Mouse (Mus musculus) spleen, adult 2 months (tissue): ENCODE results near the gene Nuak2. TPM values are rescaled to one million over a fixed set of nuclear protein-coding genes. Genes with fewer than 3 reads are reported as not detected.

Experiments used
- DNase-seq, 2 experiments: peaks; one replicate each; pipeline versions ENCODE4 v3.0.0 to v3.0.0-alpha.2; 2012 to 2021; ENCODE audit warnings: low spot score in 2 of 2, low read depth in 1 of 2
- H3K27ac ChIP-seq: fragments of 200-500 bp; 2 replicates; pipeline ENCODE4 v1.5.1; 2012; ENCODE audit warnings: low read length, inconsistent platforms; ENCODE audit not compliant: insufficient read depth
- H3K27me3 ChIP-seq: fragments of 200-500 bp; 2 replicates; pipeline ENCODE4 v1.6.1; 2012; ENCODE audit warnings: mild to moderate bottlenecking, moderate library complexity, low read length, inconsistent platforms; ENCODE audit not compliant: control insufficient read depth, insufficient read depth
- H3K36me3 ChIP-seq: fragments of 200-500 bp; 2 replicates; pipeline ENCODE4 v1.6.1; 2012; ENCODE audit warnings: mild to moderate bottlenecking, low read length, inconsistent platforms; ENCODE audit not compliant: control insufficient read depth, insufficient read depth
- H3K4me1 ChIP-seq: fragments of 200-500 bp; 2 replicates; pipeline ENCODE4 v1.6.1; 2011; ENCODE audit warnings: inconsistent platforms; ENCODE audit not compliant: control insufficient read depth, insufficient read depth, insufficient read length
- H3K4me3 ChIP-seq: fragments of 200-500 bp; 2 replicates; pipeline ENCODE4 v1.5.1; 2011; ENCODE audit warnings: mild to moderate bottlenecking, inconsistent platforms; ENCODE audit not compliant: insufficient read depth, insufficient read length; ENCODE audit errors: extremely low read depth
- CTCF ChIP-seq: fragments of 200-500 bp; IDR thresholded peaks from 2 replicates; pipeline ENCODE4 v1.5.1; 2011; ENCODE audit warnings: mild to moderate bottlenecking, inconsistent platforms; ENCODE audit not compliant: insufficient read depth, insufficient read length, insufficient replicate concordance; ENCODE audit errors: extremely low read depth
- POLR2A ChIP-seq: fragments of 200-500 bp; IDR thresholded peaks from 2 replicates; pipeline ENCODE4 v1.6.1; 2011; ENCODE audit warnings: low read depth, low read length, inconsistent platforms
- WGBS: fragments of 180-500 bp; shearing (Covaris S2); methylation state at CpG from one replicate; pipeline ENCODE4 v1.1.7; 2018; 5-methylcytosine and 5-hydroxymethylcytosine counted together
- polyA plus RNA-seq: library from polyadenylated mRNA; depleted of rRNA; stranded (reverse); fragments of >200 nt; gene quantifications from 2 replicates; pipeline ENCODE4 v1.2.3, GENCODE M21; 2012

The Nuak2 gene
- polyA plus RNA-seq, 1 experiment: 17.4 TPM

DNA sequence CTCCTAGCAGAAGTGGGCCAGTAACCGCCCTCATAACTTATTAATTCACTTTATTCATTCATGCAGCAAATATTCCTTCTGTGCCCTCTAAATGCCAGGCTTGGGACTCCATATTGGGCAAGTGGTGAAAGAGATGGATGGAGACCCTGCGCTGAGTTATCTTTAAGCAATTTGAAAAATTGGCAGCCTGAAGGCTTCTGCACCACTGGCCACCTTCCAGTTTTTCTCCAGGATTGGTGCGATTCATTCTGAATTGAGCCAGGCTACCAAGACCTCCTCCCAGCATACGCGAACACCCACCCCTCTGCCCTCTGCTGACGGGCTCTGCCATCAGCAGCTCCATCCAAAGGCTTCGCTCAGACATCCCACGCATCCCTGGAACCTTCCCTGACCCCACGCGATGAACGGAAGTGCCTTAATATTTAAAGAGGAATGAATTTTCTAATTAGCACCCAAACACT lies 27.9 kb upstream of the Nuak2 start:
- H3K27ac ChIP-seq: no peak overlapping the region
- peaks cover 14% of the 10 kb centered on the region; the same call in 1 of the 2 replicates for H3K4me1 ChIP-seq
- TF ChIP-seq POLR2A: no peak
- TF ChIP-seq CTCF: no peak
- 75% methylated on average over 11 of the region's 11 CpGs for WGBS
- DNase-seq: no peak
- no peak overlapping the region for H3K4me3 ChIP-seq
- no peaks in the 10 kb centered on the region for H3K27me3 ChIP-seq
- H3K36me3 ChIP-seq: no peaks in the 10 kb centered on the region

DNA sequence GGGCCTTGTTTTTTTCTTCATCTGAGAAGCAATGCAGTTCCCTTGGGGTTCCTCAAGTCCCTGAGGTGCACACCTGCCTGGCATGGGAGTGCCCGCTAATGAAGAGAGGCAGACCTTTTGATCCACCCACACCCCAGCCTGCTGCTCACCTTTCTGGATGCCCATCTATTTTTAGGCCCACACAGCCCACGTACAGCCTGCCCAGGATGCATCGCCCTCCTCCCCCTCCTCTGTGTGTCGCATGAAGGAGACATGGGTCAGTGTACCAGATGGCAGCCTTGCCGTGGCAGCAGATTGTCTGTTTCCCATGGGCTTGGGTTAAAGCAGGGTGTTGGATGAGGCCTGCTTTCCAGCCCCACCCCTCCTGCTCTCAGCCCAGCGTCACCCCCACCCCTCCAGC lies 26.0 kb upstream of the Nuak2 start:
- Histone ChIP-seq H3K4me3 (no peak overlapping the region), H3K27me3 (no peaks in the 10 kb centered on the region), H3K27ac (no peak overlapping the region), H3K36me3 (no peaks in the 10 kb centered on the region), H3K4me1 (peaks cover 14% of the 10 kb centered on the region; the same call in 1 of the 2 replicates)
- TF ChIP-seq POLR2A (no peak), CTCF (no peak)
- peak in 1 of 2 experiments; percentile 39 for DNase-seq
- WGBS: 50% methylated on average over 6 of the region's 6 CpGs

DNA sequence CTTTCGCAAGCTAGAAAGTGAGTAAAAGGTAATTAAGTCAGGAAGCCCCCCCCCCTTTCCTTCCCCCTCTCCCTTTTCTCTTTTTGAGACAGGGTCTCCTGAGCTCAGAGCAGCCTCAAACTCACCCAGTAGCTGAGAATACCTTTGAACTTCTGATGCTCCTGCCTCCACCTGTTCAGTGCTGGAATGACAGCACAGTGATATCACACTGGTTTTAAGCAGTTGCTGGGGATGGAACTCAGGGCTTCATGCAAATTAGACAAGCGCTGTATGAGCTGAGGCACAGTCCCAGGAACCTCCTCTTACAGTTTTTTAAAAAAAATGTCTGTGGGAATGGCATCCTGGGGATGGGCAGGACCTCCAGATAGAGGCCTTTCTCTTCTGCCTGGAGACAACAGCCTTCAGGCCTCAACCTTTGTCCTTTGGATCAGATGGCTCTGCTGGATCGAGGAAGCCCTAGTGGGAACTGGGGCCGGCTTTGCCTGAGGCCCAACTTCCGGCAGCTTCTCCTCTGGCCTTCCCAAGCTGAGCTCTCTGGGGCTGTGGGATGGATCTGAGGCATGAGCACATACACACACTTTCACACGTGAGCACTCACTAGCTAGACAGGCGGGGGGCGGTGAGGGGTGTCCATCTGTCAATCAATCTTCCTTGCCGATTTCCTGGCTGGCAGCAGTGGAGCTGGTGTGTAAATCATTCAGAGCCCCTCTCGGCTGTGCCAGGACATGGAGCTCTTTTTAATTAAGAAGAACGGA lies 24.8 kb upstream of the Nuak2 start:
- Histone ChIP-seq H3K27ac (no peak overlapping the region), H3K4me1 (peaks cover 14% of the 10 kb centered on the region; the same call in 1 of the 2 replicates), H3K27me3 (no peaks in the 10 kb centered on the region), H3K36me3 (no peaks in the 10 kb centered on the region), H3K4me3 (no peak overlapping the region)
- TF ChIP-seq CTCF (no peak), POLR2A (no peak)
- DNase-seq: no peak
- WGBS: 77% methylated on average over 11 of the region's 11 CpGs

DNA sequence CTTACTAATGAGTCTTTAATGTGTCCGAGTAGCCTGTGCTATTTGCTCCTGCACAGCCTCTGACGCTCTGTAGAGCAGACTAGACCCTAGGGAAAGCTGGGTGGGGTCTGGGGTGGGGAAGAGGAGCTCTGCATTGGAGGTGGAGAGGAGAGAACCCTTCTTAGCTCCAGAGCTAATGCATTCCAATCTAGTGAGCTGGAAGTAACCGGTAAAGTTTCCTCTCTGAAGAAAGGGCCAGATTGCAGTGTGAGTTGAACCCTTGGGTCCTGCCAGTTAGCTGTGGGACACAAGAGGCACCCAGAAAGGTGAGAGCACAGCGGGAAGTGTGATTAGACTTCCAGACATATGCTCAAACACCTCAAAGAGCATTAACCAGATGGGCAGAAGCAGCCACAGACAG lies 24.2 kb upstream of the Nuak2 start:
- no peak overlapping the region for H3K4me3 ChIP-seq
- DNase-seq: no peak
- WGBS: 87% methylated on average over 4 of the region's 4 CpGs
- no peaks in the 10 kb centered on the region for H3K36me3 ChIP-seq
- H3K27ac ChIP-seq: no peak overlapping the region
- TF ChIP-seq CTCF (no peak), POLR2A (no peak)
- peaks cover 14% of the 10 kb centered on the region; the same call in 1 of the 2 replicates for H3K4me1 ChIP-seq
- H3K27me3 ChIP-seq: no peaks in the 10 kb centered on the region

DNA sequence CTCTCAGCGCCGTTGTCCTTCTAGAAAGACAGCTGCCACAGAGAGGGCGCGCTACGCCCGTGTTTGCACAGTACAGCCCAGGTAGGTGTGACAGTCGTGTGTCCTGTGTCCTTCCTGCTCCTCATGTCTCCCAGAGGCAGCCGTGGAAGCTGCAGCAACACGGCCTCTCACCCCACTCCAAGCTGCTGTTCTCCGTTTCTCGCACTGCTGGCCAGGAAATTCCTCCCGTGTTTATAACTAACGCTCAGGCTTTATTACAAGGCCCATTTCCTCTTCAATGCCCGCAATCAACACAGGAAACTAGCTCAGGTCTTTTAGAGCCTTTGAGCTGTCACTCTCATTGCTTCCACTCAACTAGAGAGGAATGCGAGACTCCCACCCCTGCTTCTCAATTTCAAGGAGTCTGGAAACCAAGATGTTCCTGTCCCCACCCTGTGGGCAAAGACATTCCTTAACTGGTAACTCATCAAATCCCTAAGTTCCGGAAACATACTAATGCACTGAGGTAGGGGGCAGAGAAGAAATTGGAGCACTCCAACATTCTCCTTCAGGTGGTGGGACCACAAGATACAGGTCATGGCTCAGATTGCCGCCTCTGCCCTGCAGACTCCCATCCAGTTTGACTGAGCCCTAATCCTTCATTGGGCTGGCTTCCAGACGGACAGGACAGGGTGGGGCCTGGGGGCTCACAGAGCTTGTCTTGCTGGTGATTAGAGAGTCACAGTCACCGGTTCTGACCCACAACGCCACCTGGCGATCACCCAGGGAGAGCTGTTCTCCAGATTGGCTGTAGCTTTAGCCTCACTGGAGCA lies 23.4 kb upstream of the Nuak2 start:
- TF ChIP-seq CTCF (no peak), POLR2A (no peak)
- peaks cover 14% of the 10 kb centered on the region; the same call in 1 of the 2 replicates for H3K4me1 ChIP-seq
- H3K36me3 ChIP-seq: no peaks in the 10 kb centered on the region
- no peaks in the 10 kb centered on the region for H3K27me3 ChIP-seq
- no peak overlapping the region for H3K27ac ChIP-seq
- 44% methylated on average over 21 of the region's 21 CpGs for WGBS
- DNase-seq: no peak
- no peak overlapping the region for H3K4me3 ChIP-seq

DNA sequence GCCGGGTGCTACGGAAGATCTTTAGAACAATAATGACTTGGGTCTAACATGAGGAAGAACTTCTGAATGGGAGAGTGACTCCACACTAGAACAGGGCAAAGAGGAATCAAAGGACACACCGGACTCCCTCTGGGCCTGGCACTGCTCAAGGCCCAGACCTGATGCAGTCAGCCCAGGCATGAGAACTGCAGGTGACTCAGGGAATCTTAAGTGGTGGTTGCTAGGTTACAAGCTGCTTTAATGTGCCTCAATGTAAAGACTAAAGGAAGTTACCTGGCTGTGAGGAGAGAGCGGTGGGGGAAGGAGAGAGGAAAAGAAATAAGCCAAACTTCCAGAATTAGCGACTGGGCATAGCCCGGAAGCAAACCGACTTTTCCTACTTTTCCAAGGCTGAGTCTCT lies 20.4 kb upstream of the Nuak2 start:
- peaks cover 16% of the 10 kb centered on the region for H3K4me1 ChIP-seq
- no peak overlapping the region for H3K27ac ChIP-seq
- H3K4me3 ChIP-seq: no peak overlapping the region
- H3K36me3 ChIP-seq: no peaks in the 10 kb centered on the region
- 87% methylated on average over 7 of the region's 7 CpGs for WGBS
- TF ChIP-seq CTCF (no peak), POLR2A (no peak)
- no peak for DNase-seq
- H3K27me3 ChIP-seq: peaks cover 12% of the 10 kb centered on the region

DNA sequence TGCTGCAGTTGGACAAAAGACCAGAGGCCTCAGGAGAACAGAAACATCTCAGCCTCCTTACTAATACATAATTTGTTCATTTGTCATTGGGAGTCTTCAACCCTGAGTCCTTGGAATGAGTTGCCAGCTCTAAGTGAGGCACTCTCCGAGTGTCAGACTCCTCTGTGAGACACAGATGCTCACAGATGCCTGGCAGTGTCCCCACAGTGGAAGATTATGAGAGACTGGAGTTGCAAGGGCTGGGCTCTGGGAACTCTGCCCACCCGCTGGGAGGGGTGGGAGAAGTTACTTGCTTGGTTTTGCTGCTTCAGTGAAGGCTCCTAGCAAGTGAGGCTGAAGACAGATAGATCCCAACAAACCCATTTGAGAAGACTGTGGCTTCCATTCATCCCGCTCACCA lies 19.9 kb upstream of the Nuak2 start:
- Histone ChIP-seq H3K27me3 (peaks cover 12% of the 10 kb centered on the region), H3K4me3 (no peak overlapping the region), H3K36me3 (no peaks in the 10 kb centered on the region), H3K4me1 (peaks cover 13% of the 10 kb centered on the region), H3K27ac (no peak overlapping the region)
- 81% methylated on average over 3 of the region's 3 CpGs for WGBS
- TF ChIP-seq CTCF (no peak), POLR2A (no peak)
- no peak for DNase-seq
